Mouse (Mus musculus): ENCODE results near the gene 1810055G02Rik. TPM values are rescaled to one million over a fixed set of nuclear protein-coding genes. Genes with fewer than 3 reads are reported as not detected.
A peak's percentile ranks its signal among the peaks of the same experiment; 100 is the strongest.

1810055G02Rik gene
- polyA plus RNA-seq, 1 experiment from 2014 or later, result 39.9 TPM

- Histone ChIP-seq H3K9me3 (no peaks in the 10 kb centered on the region), H3K4me3 (replicated peaks) (no peak overlapping the region), H3K4me1 (replicated peaks) (0 out of 2 replicates have a peak, but pooled peaks cover 2% of the 10 kb centered on the region), H3K36me3 (no peaks in the 10 kb centered on the region), H3K27me3 (replicated peaks) (no peaks in the 10 kb centered on the region), H3K4me2 (replicated peaks) (no peak overlapping the region), H3K27ac (no peak overlapping the region), H3K9ac (no peak overlapping the region)
- no peak for ATAC-seq
- WGBS, result 78% methylated on average over 7 of the region's 7 CpGs
Measured at GRCm38 (mm10) chr19:3698035-3698434, 10.1 kb upstream of the 1810055G02Rik start.

GRCm38 (mm10) chr19:3699508-3700438 lies 8.3 kb upstream of the 1810055G02Rik start:
- 0 out of 2 replicates have a peak, but pooled peaks cover 2% of the 10 kb centered on the region for H3K4me1 ChIP-seq (replicated peaks)
- no peaks in the 10 kb centered on the region for H3K36me3 ChIP-seq
- no peak overlapping the region for H3K4me3 ChIP-seq (replicated peaks)
- 37% methylated on average over 6 of the region's 6 CpGs for WGBS
- no peaks in the 10 kb centered on the region for H3K9me3 ChIP-seq
- no peak overlapping the region for H3K27ac ChIP-seq
- no peak overlapping the region for H3K9ac ChIP-seq
- ATAC-seq, result peak; percentile 78
- H3K4me2 ChIP-seq (replicated peaks), result no peak overlapping the region
- H3K27me3 ChIP-seq (replicated peaks), result no peaks in the 10 kb centered on the region

GRCm38 (mm10) chr19:3702460-3702859 lies 5.6 kb upstream of the 1810055G02Rik start:
- no peaks in the 10 kb centered on the region for H3K36me3 ChIP-seq
- WGBS, result 88% methylated on average over 4 of the region's 4 CpGs
- H3K4me3 ChIP-seq (replicated peaks), result no peak overlapping the region
- ATAC-seq, result no peak
- peaks cover 3% of the 10 kb centered on the region; the same call in 1 of the 2 replicates for H3K4me1 ChIP-seq (replicated peaks)
- no peak overlapping the region for H3K27ac ChIP-seq
- no peak overlapping the region for H3K9ac ChIP-seq
- H3K4me2 ChIP-seq (replicated peaks), result no peak overlapping the region
- no peaks in the 10 kb centered on the region for H3K9me3 ChIP-seq
- no peaks in the 10 kb centered on the region for H3K27me3 ChIP-seq (replicated peaks)

DNA sequence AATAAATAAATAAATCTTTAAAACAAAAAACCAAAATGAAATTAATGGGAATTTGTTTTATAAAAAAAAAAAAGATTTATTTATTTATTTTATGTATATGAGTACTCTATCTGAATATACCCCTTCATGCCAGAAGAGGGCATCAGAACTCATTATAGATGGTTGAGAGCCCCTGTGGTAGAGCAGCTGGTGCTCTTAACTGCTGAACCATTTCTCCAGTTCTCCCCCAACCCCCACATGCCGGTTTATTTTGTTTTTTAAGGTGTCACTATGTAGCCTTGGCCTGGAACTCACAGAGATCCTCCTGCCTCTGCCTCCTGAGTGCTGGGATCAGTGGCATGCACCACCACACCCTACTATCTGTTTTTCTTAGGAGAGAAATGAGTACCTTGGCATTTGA lies 1.8 kb upstream of the 1810055G02Rik start:
- Histone ChIP-seq H3K4me2 (replicated peaks) (no peak overlapping the region), H3K4me3 (replicated peaks) (no peak overlapping the region), H3K27ac (no peak overlapping the region), H3K9ac (no peak overlapping the region), H3K36me3 (no peaks in the 10 kb centered on the region), H3K27me3 (replicated peaks) (no peaks in the 10 kb centered on the region), H3K4me1 (replicated peaks) (peaks cover 13% of the 10 kb centered on the region), H3K9me3 (no peaks in the 10 kb centered on the region)
- 59% methylated on average over 1 of the region's 1 CpGs for WGBS
- no peak for ATAC-seq

GRCm38 (mm10) chr19:3707553-3707952 lies 540 bp upstream of the 1810055G02Rik start:
- H3K4me3 ChIP-seq (replicated peaks), result peak overlapping the region; percentile 76
- H3K27ac ChIP-seq, result peak overlapping the region; percentile 92
- no peak for ATAC-seq
- no peaks in the 10 kb centered on the region for H3K36me3 ChIP-seq
- peaks cover 13% of the 10 kb centered on the region for H3K4me1 ChIP-seq (replicated peaks)
- H3K9ac ChIP-seq, result peak overlapping the region; percentile 82
- no peaks in the 10 kb centered on the region for H3K27me3 ChIP-seq (replicated peaks)
- 39% methylated on average over 10 of the region's 10 CpGs for WGBS
- H3K9me3 ChIP-seq, result no peaks in the 10 kb centered on the region
- peak overlapping the region; percentile 80 for H3K4me2 ChIP-seq (replicated peaks)

GRCm38 (mm10) chr19:3709013-3709787 lies 1.1 kb downstream of the 1810055G02Rik start:
- 22% methylated on average over 10 of the region's 10 CpGs for WGBS
- peaks cover under 1% of the 10 kb centered on the region; the same call in 1 of the 2 replicates for H3K36me3 ChIP-seq
- no peaks in the 10 kb centered on the region for H3K27me3 ChIP-seq (replicated peaks)
- no peak overlapping the region for H3K27ac ChIP-seq
- peak overlapping the region; percentile 80 for H3K4me2 ChIP-seq (replicated peaks)
- peak overlapping the region; percentile 82 for H3K9ac ChIP-seq
- peaks cover 13% of the 10 kb centered on the region for H3K4me1 ChIP-seq (replicated peaks)
- no peaks in the 10 kb centered on the region for H3K9me3 ChIP-seq
- ATAC-seq, result no peak
- peak overlapping the region; percentile 76 for H3K4me3 ChIP-seq (replicated peaks)

DNA sequence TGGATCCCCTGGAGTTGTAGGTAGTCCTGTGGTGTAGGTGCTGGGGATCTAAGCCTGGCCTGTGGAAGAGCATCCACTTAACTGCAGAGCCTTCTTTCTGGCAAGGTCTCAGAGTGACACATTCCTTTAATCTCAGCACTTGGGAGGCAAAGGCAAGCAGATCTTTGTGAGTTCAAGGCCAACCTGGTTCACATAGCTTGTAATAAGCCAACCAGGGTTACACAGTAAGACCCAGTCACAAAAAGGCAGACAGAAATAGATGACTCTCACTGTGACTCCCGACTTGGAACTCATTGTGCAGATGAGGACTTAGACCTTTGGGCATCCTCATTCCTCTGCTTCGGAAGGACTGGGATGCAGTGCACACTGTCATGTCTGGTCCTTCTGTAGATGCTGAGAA lies 2.3 kb downstream of the 1810055G02Rik start:
- peaks cover 13% of the 10 kb centered on the region for H3K4me1 ChIP-seq (replicated peaks)
- no peaks in the 10 kb centered on the region for H3K27me3 ChIP-seq (replicated peaks)
- H3K4me3 ChIP-seq (replicated peaks), result no peak overlapping the region
- WGBS, result 86% methylated on average over 2 of the region's 2 CpGs
- H3K27ac ChIP-seq, result no peak overlapping the region
- no peaks in the 10 kb centered on the region for H3K9me3 ChIP-seq
- no peak for ATAC-seq
- H3K4me2 ChIP-seq (replicated peaks), result no peak overlapping the region
- peaks cover 7% of the 10 kb centered on the region; the same call in 1 of the 2 replicates for H3K36me3 ChIP-seq
- H3K9ac ChIP-seq, result no peak overlapping the region

DNA sequence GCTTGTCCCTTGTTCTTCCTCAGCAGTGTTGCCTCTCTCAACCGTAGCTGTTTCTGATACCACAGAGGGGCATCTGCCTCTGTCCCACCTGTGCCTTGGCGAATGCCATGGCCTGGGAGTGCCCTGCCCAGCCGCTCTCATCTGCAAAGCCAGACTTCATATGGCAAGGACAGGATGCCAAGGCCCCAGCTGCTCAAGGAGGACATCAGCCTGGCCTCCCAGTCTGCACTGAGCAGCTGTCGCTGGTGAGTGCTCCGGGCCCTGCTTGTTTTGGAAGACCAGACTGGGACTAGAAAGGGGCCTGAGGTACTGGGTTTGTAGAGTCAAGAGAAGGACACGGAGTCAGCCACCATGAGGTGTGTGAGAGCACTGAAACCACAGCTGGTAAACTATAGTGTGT lies 6.3 kb downstream of the 1810055G02Rik start:
- Histone ChIP-seq H3K4me2 (replicated peaks) (no peak overlapping the region), H3K4me3 (replicated peaks) (no peak overlapping the region), H3K9me3 (no peaks in the 10 kb centered on the region), H3K36me3 (peaks cover 13% of the 10 kb centered on the region), H3K4me1 (replicated peaks) (peaks cover 12% of the 10 kb centered on the region), H3K27ac (no peak overlapping the region), H3K27me3 (replicated peaks) (no peaks in the 10 kb centered on the region), H3K9ac (no peak overlapping the region)
- no peak for ATAC-seq
- 87% methylated on average over 6 of the region's 6 CpGs for WGBS

DNA sequence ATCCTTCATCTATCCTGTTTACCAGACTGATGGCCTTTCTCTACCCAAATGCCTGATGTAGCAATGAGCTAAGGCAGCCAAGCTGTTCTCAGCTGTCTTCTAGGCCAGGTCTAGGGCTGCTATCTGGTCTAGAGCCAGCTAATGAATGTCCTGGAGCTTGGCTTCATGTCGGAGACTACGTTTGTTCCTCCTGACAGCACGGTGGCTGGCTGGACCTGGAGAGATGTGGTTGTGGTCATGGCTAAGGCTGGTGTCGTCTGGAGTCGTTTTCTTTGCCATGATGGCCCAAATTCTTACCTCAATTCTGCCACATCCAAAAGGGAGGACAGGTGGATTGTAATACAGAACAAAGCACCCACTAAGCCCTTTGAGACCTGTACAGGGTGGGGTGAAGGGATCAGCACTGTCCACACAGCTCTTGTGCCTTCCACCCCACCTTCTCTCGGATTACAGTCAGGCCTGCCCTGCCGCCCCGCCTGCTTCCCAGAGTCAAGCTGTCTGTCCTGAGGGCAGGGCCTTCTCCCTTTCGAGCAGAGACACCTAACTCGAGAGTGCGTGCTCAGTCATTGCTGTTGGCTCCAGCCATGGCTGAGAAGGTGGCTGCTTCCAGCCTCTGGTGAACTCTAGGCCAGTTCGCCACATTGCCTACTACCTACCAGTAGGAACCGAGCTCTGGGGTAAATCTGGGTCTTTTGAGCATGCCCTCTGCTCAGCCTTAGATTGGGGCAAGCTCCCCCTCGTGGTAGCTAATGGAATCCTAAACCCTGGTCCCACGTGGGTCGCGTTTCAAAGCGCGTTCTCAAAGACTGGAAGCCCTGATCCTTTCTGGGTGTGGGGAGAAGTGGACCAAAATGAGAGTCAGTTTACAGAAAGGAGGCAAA lies 10.6 kb downstream of the 1810055G02Rik start:
- 39% methylated on average over 19 of the region's 19 CpGs for WGBS
- Histone ChIP-seq H3K4me3 (replicated peaks) (peak overlapping the region; percentile 43), H3K4me1 (replicated peaks) (peaks cover 10% of the 10 kb centered on the region), H3K9ac (peak overlapping the region; percentile 46), H3K9me3 (no peaks in the 10 kb centered on the region), H3K36me3 (peaks cover 13% of the 10 kb centered on the region), H3K4me2 (replicated peaks) (peak overlapping the region; percentile 91), H3K27ac (peak overlapping the region; percentile 40; the same call in 1 of the 2 replicates), H3K27me3 (replicated peaks) (no peaks in the 10 kb centered on the region)
- ATAC-seq, result peak; percentile 87

DNA sequence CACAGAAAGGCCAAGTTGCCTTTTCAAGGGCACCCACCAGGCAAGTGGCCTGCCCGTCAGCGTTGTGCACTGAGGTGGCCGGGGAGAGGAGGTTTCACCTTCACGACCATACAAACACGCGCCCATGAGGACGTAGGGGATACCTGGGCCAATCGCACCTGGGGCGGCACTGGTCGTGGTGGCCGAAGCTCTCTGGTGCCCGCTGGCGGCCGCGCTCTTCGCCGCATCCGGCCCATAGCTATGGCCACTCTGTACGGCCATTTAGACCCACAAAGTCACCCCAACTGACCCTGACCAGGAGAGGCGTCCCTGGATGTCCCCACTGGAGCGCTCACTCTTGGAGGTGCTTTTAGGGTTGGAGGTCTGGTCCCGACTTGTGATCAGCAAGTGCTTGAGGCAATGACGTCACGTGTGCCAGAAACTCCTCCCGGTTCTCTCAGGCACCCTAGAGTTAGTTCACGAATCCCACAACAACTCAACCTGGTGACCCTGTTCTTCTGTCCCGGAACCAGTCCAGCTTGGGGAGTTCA lies 11.3 kb downstream of the 1810055G02Rik start:
- Histone ChIP-seq H3K9me3 (no peaks in the 10 kb centered on the region), H3K27ac (peak overlapping the region; percentile 40; the same call in 1 of the 2 replicates), H3K9ac (peak overlapping the region; percentile 46), H3K4me2 (replicated peaks) (peak overlapping the region; percentile 91), H3K4me1 (replicated peaks) (peaks cover 10% of the 10 kb centered on the region), H3K36me3 (peaks cover 10% of the 10 kb centered on the region), H3K27me3 (replicated peaks) (no peaks in the 10 kb centered on the region), H3K4me3 (replicated peaks) (peak overlapping the region; percentile 43)
- ATAC-seq, result peak; percentile 88
- 1% methylated on average over 27 of the region's 27 CpGs for WGBS

- Histone ChIP-seq H3K4me2 (replicated peaks) (no peak overlapping the region), H3K36me3 (no peaks in the 10 kb centered on the region), H3K9ac (no peak overlapping the region), H3K27me3 (replicated peaks) (no peaks in the 10 kb centered on the region), H3K27ac (no peak overlapping the region), H3K4me1 (replicated peaks) (peaks cover 10% of the 10 kb centered on the region), H3K9me3 (no peaks in the 10 kb centered on the region), H3K4me3 (replicated peaks) (no peak overlapping the region)
- 91% methylated on average over 9 of the region's 9 CpGs for WGBS
- ATAC-seq, result no peak
Measured at GRCm38 (mm10) chr19:3723170-3723569, 15.1 kb downstream of the 1810055G02Rik start.
